Mouse (Mus musculus) liver, embryonic 12.5 days (tissue): ENCODE data around the gene Dok5. TPM values are rescaled to one million over a fixed set of nuclear protein-coding genes. Genes with fewer than 3 reads are reported as not detected.

ENCODE experiments used
- ATAC-seq: fragments of 200-750 bp; cut with Nextera tagmentation; 2 replicates; pipeline ENCODE4 v1.8.0; 2017; ENCODE audit warnings: moderate number of reproducible peaks, mild to moderate bottlenecking, moderate library complexity
- H3K27ac ChIP-seq: fragments of 300-500 bp; sonication (generic); 2 replicates; pipeline ENCODE4 v1.5.1; 2016; ENCODE audit warnings: mild to moderate bottlenecking
- H3K27me3 ChIP-seq: fragments of 300-500 bp; sonication (generic); replicated peaks from 2 replicates; pipeline ENCODE4 v1.6.1; 2016; ENCODE audit warnings: mild to moderate bottlenecking, moderate library complexity
- H3K36me3 ChIP-seq: fragments of 300-500 bp; sonication (generic); 2 replicates; pipeline ENCODE4 v1.6.1; 2016; ENCODE audit warnings: mild to moderate bottlenecking, moderate library complexity
- H3K4me1 ChIP-seq: fragments of 300-500 bp; sonication (generic); 2 replicates; pipeline ENCODE4 v1.6.1; 2016
- H3K4me2 ChIP-seq: fragments of 300-500 bp; sonication (generic); 2 replicates; pipeline ENCODE4 v1.6.1; 2016; ENCODE audit warnings: mild to moderate bottlenecking, moderate library complexity
- H3K4me3 ChIP-seq: fragments of 300-500 bp; sonication (generic); 2 replicates; pipeline ENCODE4 v1.5.1; 2016; ENCODE audit warnings: mild to moderate bottlenecking, moderate library complexity
- H3K9ac ChIP-seq: fragments of 300-500 bp; sonication (generic); 2 replicates; pipeline ENCODE4 v1.6.1; 2016; ENCODE audit warnings: mild to moderate bottlenecking, moderate library complexity
- H3K9me3 ChIP-seq: fragments of 300-500 bp; sonication (generic); replicated peaks from 2 replicates; pipeline ENCODE4 v1.6.1; 2016; ENCODE audit warnings: mild to moderate bottlenecking, moderate library complexity
- WGBS: fragments of 180-500 bp; shearing (Covaris S2); methylation state at CpG from one replicate; pipeline ENCODE4 v1.1.7; 2016; ENCODE audit not compliant: insufficient replicate concordance; 5-methylcytosine and 5-hydroxymethylcytosine counted together
- polyA plus RNA-seq: library from polyadenylated mRNA; unstranded; fragments of >200 nt; fragmentation: Nextera tagmentation; extraction: Ambion mirVana; gene quantifications from 2 replicates; pipeline ENCODE4 v1.2.1, GENCODE M21; 2016

Gene Dok5
- polyA plus RNA-seq, 1 experiment from 2014 or later: 0.76 TPM

DNA sequence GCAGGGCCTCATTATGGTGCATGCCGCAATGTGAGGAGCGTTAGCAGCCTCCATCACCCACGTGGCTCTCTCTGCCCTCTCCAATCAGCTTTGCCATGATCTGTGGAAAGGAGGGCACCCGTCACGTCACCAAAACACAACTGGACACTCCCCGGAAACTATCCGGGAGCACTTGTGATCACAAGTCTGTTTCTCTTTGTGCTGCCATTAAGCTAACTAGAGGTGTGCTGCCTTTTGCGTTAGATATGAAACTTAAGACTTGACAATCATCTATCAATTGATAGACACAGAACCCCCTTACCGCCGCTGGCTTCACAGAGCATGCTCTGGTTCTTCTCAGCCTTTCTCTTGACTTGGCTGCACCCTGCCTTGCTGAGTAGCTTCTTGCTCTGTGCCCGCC lies 6.9 kb upstream of the Dok5 start:
- Histone ChIP-seq H3K4me1 (no peaks in the 10 kb centered on the region), H3K36me3 (no peaks in the 10 kb centered on the region), H3K9me3 (peaks cover 13% of the 10 kb centered on the region; the same call in 1 of the 2 replicates), H3K4me3 (no peak overlapping the region), H3K4me2 (no peak overlapping the region), H3K27me3 (no peaks in the 10 kb centered on the region), H3K27ac (no peak overlapping the region), H3K9ac (no peak overlapping the region)
- no peak for ATAC-seq
- WGBS: 76% methylated on average over 11 of the region's 11 CpGs

- no peak for ATAC-seq
- Histone ChIP-seq H3K4me2 (no peak overlapping the region), H3K4me3 (no peak overlapping the region), H3K27ac (no peak overlapping the region), H3K9ac (no peak overlapping the region), H3K4me1 (no peaks in the 10 kb centered on the region), H3K36me3 (no peaks in the 10 kb centered on the region), H3K9me3 (peaks cover 5% of the 10 kb centered on the region; the same call in 1 of the 2 replicates), H3K27me3 (peaks cover 3% of the 10 kb centered on the region; the same call in 1 of the 2 replicates)
- 61% methylated on average over 5 of the region's 5 CpGs for WGBS
These were observed 5.8 kb upstream of the Dok5 start for GRCm38 (mm10) chr2:170725796-170726195.

- Histone ChIP-seq H3K4me3 (no peak overlapping the region), H3K27me3 (peaks cover 17% of the 10 kb centered on the region), H3K4me1 (no peaks in the 10 kb centered on the region), H3K27ac (no peak overlapping the region), H3K9ac (no peak overlapping the region), H3K9me3 (peaks cover 5% of the 10 kb centered on the region; the same call in 1 of the 2 replicates), H3K36me3 (no peaks in the 10 kb centered on the region), H3K4me2 (no peak overlapping the region)
- ATAC-seq: no peak
- WGBS: 46% methylated on average over 6 of the region's 6 CpGs
These were observed 4.5 kb upstream of the Dok5 start for GRCm38 (mm10) chr2:170726996-170727710.

- H3K4me3 ChIP-seq: no peak overlapping the region
- 72% methylated on average over 9 of the region's 9 CpGs for WGBS
- no peak for ATAC-seq
- no peaks in the 10 kb centered on the region for H3K9me3 ChIP-seq
- H3K27me3 ChIP-seq: peaks cover 24% of the 10 kb centered on the region
- H3K36me3 ChIP-seq: no peaks in the 10 kb centered on the region
- no peak overlapping the region for H3K27ac ChIP-seq
- H3K4me1 ChIP-seq: no peaks in the 10 kb centered on the region
- no peak overlapping the region for H3K9ac ChIP-seq
- H3K4me2 ChIP-seq: no peak overlapping the region
These were observed 2.7 kb upstream of the Dok5 start for GRCm38 (mm10) chr2:170728864-170729263.

- ATAC-seq: no peak
- Histone ChIP-seq H3K4me2 (no peak overlapping the region), H3K27ac (no peak overlapping the region), H3K27me3 (peaks cover 24% of the 10 kb centered on the region), H3K36me3 (no peaks in the 10 kb centered on the region), H3K4me3 (no peak overlapping the region), H3K9me3 (no peaks in the 10 kb centered on the region), H3K4me1 (no peaks in the 10 kb centered on the region), H3K9ac (no peak overlapping the region)
- 40% methylated on average over 2 of the region's 2 CpGs for WGBS
These were observed 1.9 kb upstream of the Dok5 start for GRCm38 (mm10) chr2:170729661-170730060.

DNA sequence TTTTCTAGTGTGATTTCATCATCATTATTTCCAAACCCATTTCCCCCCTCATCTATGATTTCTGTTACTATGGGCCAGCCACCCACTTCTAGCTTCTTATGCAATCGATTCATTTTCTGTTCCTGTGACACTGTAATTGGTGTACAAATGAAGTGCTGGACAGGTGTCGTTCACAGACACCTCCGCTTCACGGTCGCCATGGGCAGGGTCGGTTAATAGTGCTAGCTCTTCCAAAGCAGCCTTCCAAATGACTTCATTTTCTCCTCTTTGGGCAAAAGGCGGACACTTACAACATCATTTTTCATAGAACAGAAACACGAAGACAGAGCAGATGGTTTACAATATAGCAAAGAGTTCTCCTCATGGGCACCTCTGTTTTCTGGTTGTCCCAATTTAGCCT lies 1.5 kb upstream of the Dok5 start:
- H3K4me1 ChIP-seq: no peaks in the 10 kb centered on the region
- no peak for ATAC-seq
- H3K4me2 ChIP-seq: no peak overlapping the region
- H3K27me3 ChIP-seq: peaks cover 24% of the 10 kb centered on the region
- 74% methylated on average over 8 of the region's 8 CpGs for WGBS
- H3K36me3 ChIP-seq: no peaks in the 10 kb centered on the region
- no peak overlapping the region for H3K9ac ChIP-seq
- no peak overlapping the region for H3K27ac ChIP-seq
- H3K4me3 ChIP-seq: no peak overlapping the region
- H3K9me3 ChIP-seq: no peaks in the 10 kb centered on the region

DNA sequence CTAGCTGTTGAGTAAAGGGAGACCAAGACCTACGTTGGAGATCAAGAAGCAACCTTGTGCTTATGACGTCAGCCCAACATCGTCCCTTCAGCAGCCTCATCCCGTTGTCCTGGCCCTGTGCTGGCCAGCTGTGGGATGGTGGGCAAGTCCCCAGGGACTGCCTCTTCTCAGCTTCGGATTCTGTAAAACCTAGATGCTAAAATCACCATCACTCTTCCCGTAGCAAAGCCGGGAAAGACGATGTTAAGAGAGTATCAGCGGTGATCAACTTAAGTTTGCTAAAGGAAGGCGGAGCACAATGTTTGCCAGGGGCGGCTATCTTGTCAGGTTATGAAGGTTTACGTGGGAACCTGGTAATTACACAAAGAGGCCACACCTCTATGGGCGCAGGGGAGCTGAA lies 826 bp upstream of the Dok5 start:
- Histone ChIP-seq H3K36me3 (no peaks in the 10 kb centered on the region), H3K27me3 (peaks cover 24% of the 10 kb centered on the region), H3K4me1 (no peaks in the 10 kb centered on the region), H3K27ac (no peak overlapping the region), H3K4me3 (no peak overlapping the region), H3K4me2 (no peak overlapping the region), H3K9me3 (no peaks in the 10 kb centered on the region), H3K9ac (no peak overlapping the region)
- WGBS: 46% methylated on average over 13 of the region's 13 CpGs
- ATAC-seq: no peak

DNA sequence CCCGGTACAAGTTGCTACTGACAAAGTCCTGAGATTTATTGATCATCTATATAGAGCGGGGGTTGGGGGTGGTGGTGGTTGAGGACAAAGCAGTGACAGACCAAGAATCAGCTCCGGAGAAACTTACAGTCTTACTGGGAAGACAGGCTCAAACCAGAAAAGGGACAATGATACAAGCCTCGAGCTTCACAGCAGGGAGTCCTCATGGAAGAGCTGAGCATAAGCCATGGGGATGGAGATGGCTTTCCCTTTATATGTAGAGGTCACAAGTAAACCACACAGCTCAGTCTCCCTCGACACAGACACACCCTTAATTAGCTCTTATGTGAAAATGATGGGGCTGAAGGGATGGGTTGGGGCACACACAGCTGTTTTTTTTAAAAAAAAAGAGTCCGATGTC lies 402 bp upstream of the Dok5 start:
- H3K9ac ChIP-seq: no peak overlapping the region
- H3K27me3 ChIP-seq: peaks cover 24% of the 10 kb centered on the region
- no peaks in the 10 kb centered on the region for H3K36me3 ChIP-seq
- H3K4me2 ChIP-seq: peak overlapping the region; percentile 57
- ATAC-seq: no peak
- 18% methylated on average over 6 of the region's 6 CpGs for WGBS
- H3K9me3 ChIP-seq: no peaks in the 10 kb centered on the region
- no peak overlapping the region for H3K27ac ChIP-seq
- H3K4me3 ChIP-seq: peak overlapping the region; percentile 39
- H3K4me1 ChIP-seq: no peaks in the 10 kb centered on the region

GRCm38 (mm10) chr2:170733671-170734070 lies 2.1 kb downstream of the Dok5 start:
- H3K9me3 ChIP-seq: peaks cover 9% of the 10 kb centered on the region; the same call in 1 of the 2 replicates
- H3K36me3 ChIP-seq: no peaks in the 10 kb centered on the region
- H3K27ac ChIP-seq: no peak overlapping the region
- no peak overlapping the region for H3K4me2 ChIP-seq
- H3K4me1 ChIP-seq: no peaks in the 10 kb centered on the region
- no peak overlapping the region for H3K4me3 ChIP-seq
- peaks cover 24% of the 10 kb centered on the region for H3K27me3 ChIP-seq
- no peak overlapping the region for H3K9ac ChIP-seq
- no peak for ATAC-seq
- WGBS: 78% methylated on average over 1 of the region's 1 CpGs

DNA sequence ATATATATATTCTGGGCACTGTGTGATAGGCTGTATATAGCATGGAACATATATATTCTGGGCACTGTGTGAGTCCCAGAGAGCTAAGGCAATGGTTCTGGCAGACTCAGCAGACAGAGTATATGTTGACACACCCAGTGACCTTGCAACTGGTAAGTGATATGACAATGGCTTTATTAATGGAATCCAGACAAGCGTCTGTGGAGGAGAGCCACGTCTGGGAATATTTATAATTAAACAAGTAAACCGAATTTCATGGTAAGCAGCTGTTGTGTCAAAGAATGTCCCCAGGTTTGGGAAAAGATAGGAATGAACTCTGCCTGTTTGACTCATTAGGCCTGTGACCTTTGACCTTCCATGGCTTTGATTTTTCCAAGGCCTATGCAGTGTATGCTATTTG lies 2.8 kb downstream of the Dok5 start:
- Histone ChIP-seq H3K9ac (no peak overlapping the region), H3K27me3 (peaks cover 24% of the 10 kb centered on the region), H3K4me2 (no peak overlapping the region), H3K27ac (no peak overlapping the region), H3K36me3 (no peaks in the 10 kb centered on the region), H3K4me1 (no peaks in the 10 kb centered on the region), H3K9me3 (peaks cover 9% of the 10 kb centered on the region; the same call in 1 of the 2 replicates), H3K4me3 (no peak overlapping the region)
- WGBS: 47% methylated on average over 3 of the region's 3 CpGs
- no peak for ATAC-seq

- Histone ChIP-seq H3K4me1 (no peaks in the 10 kb centered on the region), H3K9me3 (peaks cover 9% of the 10 kb centered on the region; the same call in 1 of the 2 replicates), H3K4me3 (no peak overlapping the region), H3K4me2 (no peak overlapping the region), H3K36me3 (no peaks in the 10 kb centered on the region), H3K9ac (no peak overlapping the region), H3K27ac (no peak overlapping the region), H3K27me3 (no peaks in the 10 kb centered on the region)
- 73% methylated on average over 9 of the region's 9 CpGs for WGBS
- ATAC-seq: no peak
These were observed 6.8 kb downstream of the Dok5 start for GRCm38 (mm10) chr2:170738446-170738845.

- ATAC-seq: no peak
- 69% methylated on average over 9 of the region's 9 CpGs for WGBS
- H3K36me3 ChIP-seq: no peaks in the 10 kb centered on the region
These were observed 7.3 kb downstream of the Dok5 start for GRCm38 (mm10) chr2:170738891-170739290.

More at GRCm38 (mm10) chr2:170738891-170739290, 7.3 kb downstream of the Dok5 start:
- Histone ChIP-seq H3K4me1 (no peaks in the 10 kb centered on the region), H3K9me3 (peaks cover 9% of the 10 kb centered on the region; the same call in 1 of the 2 replicates), H3K9ac (no peak overlapping the region), H3K4me3 (no peak overlapping the region), H3K27ac (no peak overlapping the region), H3K27me3 (no peaks in the 10 kb centered on the region), H3K4me2 (no peak overlapping the region)
